Mouse (Mus musculus) small intestine, adult 2 months (tissue): ENCODE results near the gene Cacna2d4.

ENCODE experiments used
- CTCF ChIP-seq: fragments of 200-500 bp; IDR thresholded peaks from 2 replicates; pipeline ENCODE4 v1.5.1; 2012; ENCODE audit warnings: low read depth, mild to moderate bottlenecking, control low read depth, inconsistent platforms, low read length, moderate library complexity, mixed read lengths; ENCODE audit not compliant: insufficient replicate concordance, insufficient read length; ENCODE audit errors: extremely low read depth
- POLR2A ChIP-seq: fragments of 200-500 bp; IDR thresholded peaks from 2 replicates; pipeline ENCODE4 v1.6.1; 2012; ENCODE audit warnings: low read depth, mild to moderate bottlenecking, control low read depth, inconsistent platforms, low read length, moderate library complexity

DNA sequence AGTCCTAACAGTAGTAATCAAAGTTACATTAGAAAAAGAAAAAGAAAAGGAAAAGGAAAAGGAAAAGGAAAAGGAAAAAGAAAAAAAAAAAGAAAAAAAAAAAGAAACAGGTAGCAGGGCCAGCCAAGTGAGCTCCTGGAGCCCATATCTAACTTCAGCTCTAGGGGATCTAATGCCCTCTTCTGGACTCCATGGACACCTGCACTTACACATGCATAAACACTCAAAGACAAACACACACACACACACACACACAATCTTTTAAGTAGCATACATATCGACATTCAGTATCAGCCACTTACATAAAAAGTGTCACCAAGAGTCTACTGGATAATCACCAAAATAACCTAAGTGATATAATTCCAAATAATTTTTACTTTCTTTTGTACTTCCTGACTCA is 149.3 kb downstream of the Cacna2d4 start:
- TF ChIP-seq CTCF: no peak
- no peak for TF ChIP-seq POLR2A
